Mouse (Mus musculus) ES-E14 (cell line): Measurements from ENCODE around the gene Adamtsl3.

ENCODE experiments used
- CHD2 ChIP-seq: IDR thresholded peaks from 2 replicates; pipeline ENCODE4 v1.6.1; 2014; ENCODE audit warnings: mild to moderate bottlenecking, low read depth, low read length, inconsistent platforms
- HCFC1 ChIP-seq: IDR thresholded peaks from 2 replicates; pipeline ENCODE4 v1.6.1; 2012; ENCODE audit warnings: low read length, inconsistent platforms, borderline replicate concordance; ENCODE audit not compliant: insufficient read depth
- MAFK ChIP-seq: IDR thresholded peaks from 2 replicates; pipeline ENCODE4 v1.6.1; 2014; ENCODE audit warnings: mild to moderate bottlenecking, low read depth, low read length, inconsistent platforms; ENCODE audit not compliant: insufficient read depth
- ZNF384 ChIP-seq: IDR thresholded peaks from 2 replicates; pipeline ENCODE4 v1.6.1; 2012; ENCODE audit warnings: low read depth, low read length, inconsistent platforms

DNA sequence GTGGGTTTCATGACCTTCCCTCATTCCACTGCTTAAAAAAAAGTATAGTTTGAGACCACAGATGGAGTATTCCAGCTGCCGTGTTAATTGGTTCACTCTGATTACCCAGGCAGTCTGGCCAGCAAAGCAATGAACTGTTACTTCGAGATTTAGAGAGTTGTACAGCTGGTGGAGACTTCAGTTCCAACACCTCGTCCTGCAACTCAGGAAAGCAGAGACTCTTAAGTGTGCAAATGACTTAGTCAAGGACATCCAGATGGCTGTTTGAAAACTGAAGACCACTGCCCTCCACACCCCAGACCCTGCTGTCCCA lies 48.0 kb downstream of the Adamtsl3 start:
- TF ChIP-seq HCFC1 (no peak), MAFK (no peak), CHD2 (no peak), ZNF384 (no peak)
